Mouse (Mus musculus): Measurements from ENCODE around the gene Otx2. TPM values are rescaled to one million over a fixed set of nuclear protein-coding genes. Genes with fewer than 3 reads are reported as not detected.

Otx2 gene
- polyA plus RNA-seq, 1 experiment from 2014 or later = 5.7 TPM

DNA sequence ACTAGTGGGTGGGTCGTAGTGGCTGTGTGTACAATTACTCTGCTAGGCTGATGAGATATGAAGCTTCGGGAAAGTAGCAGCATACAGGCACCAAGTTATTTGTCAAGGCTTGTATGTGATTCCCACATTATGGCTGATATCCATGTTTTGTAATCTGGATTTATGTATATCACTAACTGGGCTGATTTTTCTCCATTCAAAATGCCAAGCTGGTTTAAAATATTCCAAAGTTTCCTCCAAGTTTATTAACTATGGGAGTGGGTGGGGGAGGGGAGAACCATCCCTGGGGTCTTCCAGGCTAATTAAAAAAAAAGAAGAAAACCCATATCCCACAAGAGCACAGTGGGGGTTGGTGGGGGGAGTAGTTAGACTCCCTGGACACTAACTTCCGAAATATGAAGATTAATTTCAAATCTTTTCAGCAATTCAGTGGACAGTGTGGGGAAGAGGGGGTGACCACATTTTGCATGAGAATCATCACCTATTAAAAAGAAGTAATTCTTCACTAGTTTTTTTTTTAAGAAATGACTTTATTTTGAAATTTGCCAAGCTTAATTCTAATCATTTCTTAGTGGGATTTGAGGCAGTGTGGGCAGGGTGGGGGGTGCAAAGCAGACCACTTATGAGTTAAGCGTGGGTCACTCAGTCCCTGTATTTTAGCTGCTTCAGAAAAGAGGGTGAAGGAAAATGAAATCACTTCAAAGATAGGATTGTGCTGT lies 2.7 kb downstream of the Otx2 start:
- Histone ChIP-seq H3K27ac (replicated peaks; ENCODE audit: low read depth, low read length) (no peak overlapping the region), H3K4me2 (ENCODE audit: low read depth, low read length) (no peak overlapping the region), H3K27me3 (replicated peaks; ENCODE audit: control insufficient read depth, insufficient read depth, low read length) (peaks cover 97% of the 10 kb centered on the region), H3K4me1 (ENCODE audit: control insufficient read depth, insufficient read depth, low read length) (0 out of 2 replicates have a peak, but pooled peaks cover 7% of the 10 kb centered on the region), H3K36me3 (ENCODE audit: control insufficient read depth, insufficient read depth, low read length) (no peaks in the 10 kb centered on the region), H3K9me3 (ENCODE audit: control insufficient read depth, low read length) (no peaks in the 10 kb centered on the region), H3K4me3 (ENCODE audit: low read depth, low read length) (no peak overlapping the region), H3K9ac (ENCODE audit: low read depth, low read length) (no peak overlapping the region)
- 42% methylated on average over 4 of the region's 4 CpGs for WGBS
- no peak for DNase-seq (ENCODE audit: low spot score)
- no peak for ATAC-seq (ENCODE audit: low read depth)

DNA sequence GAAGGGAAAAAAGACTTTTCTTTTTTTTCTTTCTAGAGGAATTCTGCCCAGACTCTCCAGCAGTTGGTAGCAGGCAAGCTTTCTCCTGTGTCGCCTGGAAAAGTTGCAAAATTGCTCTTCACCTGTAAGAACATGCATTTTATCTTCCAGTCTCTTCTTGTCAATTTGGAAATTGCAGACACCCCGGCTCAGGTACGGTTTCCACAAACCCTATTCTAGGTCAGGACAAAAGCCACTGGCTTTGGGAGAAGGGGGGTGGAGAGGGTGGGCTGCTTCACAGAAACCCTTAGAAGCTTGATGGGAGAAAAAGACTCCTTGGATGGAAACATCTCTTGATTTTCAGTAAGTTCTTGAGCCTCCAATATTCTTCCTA lies 3.4 kb downstream of the Otx2 start:
- H3K36me3 ChIP-seq (ENCODE audit: control insufficient read depth, insufficient read depth, low read length) = no peaks in the 10 kb centered on the region
- WGBS = 3% methylated on average over 3 of the region's 3 CpGs
- H3K9ac ChIP-seq (ENCODE audit: low read depth, low read length) = no peak overlapping the region; the same call in 1 of the 2 replicates
- H3K4me2 ChIP-seq (ENCODE audit: low read depth, low read length) = no peak overlapping the region
- H3K9me3 ChIP-seq (ENCODE audit: control insufficient read depth, low read length) = no peaks in the 10 kb centered on the region
- H3K4me1 ChIP-seq (ENCODE audit: control insufficient read depth, insufficient read depth, low read length) = 0 out of 2 replicates have a peak, but pooled peaks cover 7% of the 10 kb centered on the region
- H3K27ac ChIP-seq (replicated peaks; ENCODE audit: low read depth, low read length) = peak overlapping the region; percentile 39; the same call in 1 of the 2 replicates
- no peak for ATAC-seq (ENCODE audit: low read depth)
- DNase-seq (ENCODE audit: low spot score) = no peak
- no peak overlapping the region for H3K4me3 ChIP-seq (ENCODE audit: low read depth, low read length)
- peaks cover 97% of the 10 kb centered on the region for H3K27me3 ChIP-seq (replicated peaks; ENCODE audit: control insufficient read depth, insufficient read depth, low read length)

DNA sequence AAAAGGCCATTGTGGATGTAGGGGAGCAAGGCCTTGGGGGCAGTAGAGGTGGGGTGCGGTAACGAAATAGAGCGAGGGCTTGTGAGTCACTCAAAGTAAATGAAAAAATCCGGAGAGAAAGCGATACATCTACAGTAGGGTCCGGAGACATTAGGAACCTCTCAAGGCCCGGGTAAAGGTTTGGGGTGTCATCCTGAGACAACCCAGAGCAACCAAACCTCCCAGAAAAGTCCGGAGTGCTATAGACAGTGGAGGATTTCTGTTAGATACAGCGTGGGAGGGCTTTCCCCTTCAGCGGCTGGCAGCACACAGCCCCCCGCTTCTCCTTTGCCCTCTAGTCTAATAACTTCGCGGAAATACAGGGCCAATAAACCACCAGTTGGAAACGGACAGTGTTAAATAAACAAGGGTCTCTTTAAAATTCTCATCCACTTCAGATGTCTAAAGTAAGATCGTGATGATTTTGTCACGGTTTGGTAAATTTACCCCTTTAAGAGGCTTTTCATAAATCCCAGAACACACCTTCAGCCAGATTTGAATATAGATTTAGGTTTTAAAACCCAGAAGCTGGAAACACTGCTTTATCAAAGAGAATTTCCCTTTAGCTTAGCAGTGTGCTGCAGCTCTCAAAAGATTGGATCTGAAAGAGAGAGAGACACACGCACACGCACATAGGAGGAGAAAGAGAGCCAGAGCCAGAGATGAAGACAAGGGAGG lies 3.9 kb downstream of the Otx2 start:
- ATAC-seq (ENCODE audit: low read depth) (no peak), DNase-seq (ENCODE audit: low spot score) (no peak)
- Histone ChIP-seq H3K9ac (ENCODE audit: low read depth, low read length) (no peak overlapping the region), H3K9me3 (ENCODE audit: control insufficient read depth, low read length) (no peaks in the 10 kb centered on the region), H3K36me3 (ENCODE audit: control insufficient read depth, insufficient read depth, low read length) (no peaks in the 10 kb centered on the region), H3K4me2 (ENCODE audit: low read depth, low read length) (no peak overlapping the region), H3K27ac (replicated peaks; ENCODE audit: low read depth, low read length) (peak overlapping the region; percentile 39; the same call in 1 of the 2 replicates), H3K27me3 (replicated peaks; ENCODE audit: control insufficient read depth, insufficient read depth, low read length) (peaks cover 97% of the 10 kb centered on the region), H3K4me1 (ENCODE audit: control insufficient read depth, insufficient read depth, low read length) (0 out of 2 replicates have a peak, but pooled peaks cover 7% of the 10 kb centered on the region), H3K4me3 (ENCODE audit: low read depth, low read length) (no peak overlapping the region)
- WGBS = 2% methylated on average over 18 of the region's 18 CpGs

DNA sequence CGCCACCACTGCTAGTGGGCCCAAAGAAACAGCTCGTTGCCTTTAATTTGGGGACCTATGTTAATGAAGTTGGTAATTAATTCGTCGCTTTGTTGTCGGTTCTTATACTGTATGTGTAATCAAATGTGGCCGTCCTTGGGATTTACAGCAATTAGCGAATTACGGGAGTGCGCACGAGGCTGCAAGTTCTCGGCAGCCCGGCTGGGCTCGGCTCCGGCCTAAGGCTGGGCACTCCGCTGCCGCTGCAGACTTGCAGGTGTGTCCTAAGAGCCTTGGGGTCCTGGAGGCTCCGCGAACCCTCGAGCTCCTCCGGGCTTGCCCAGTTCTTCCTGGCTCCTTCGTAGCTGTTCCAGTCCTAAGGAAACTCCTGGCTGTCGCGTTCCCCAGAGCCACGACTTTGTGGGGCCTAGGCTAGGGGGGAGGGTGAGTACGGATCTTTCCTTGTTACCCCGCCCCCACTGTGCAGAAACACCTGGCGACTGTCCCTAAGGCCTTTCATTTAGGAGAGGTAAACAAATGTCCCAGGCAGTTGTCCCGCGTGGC lies 4.8 kb downstream of the Otx2 start:
- Histone ChIP-seq H3K9ac (ENCODE audit: low read depth, low read length) (peak overlapping the region; percentile 19; the same call in 1 of the 2 replicates), H3K27me3 (replicated peaks; ENCODE audit: control insufficient read depth, insufficient read depth, low read length) (peaks cover 96% of the 10 kb centered on the region), H3K4me1 (ENCODE audit: control insufficient read depth, insufficient read depth, low read length) (0 out of 2 replicates have a peak, but pooled peaks cover 4% of the 10 kb centered on the region), H3K4me3 (ENCODE audit: low read depth, low read length) (0 out of 2 replicates have a peak overlapping the region, but pooled peaks have one; percentile 5), H3K9me3 (ENCODE audit: control insufficient read depth, low read length) (no peaks in the 10 kb centered on the region), H3K4me2 (ENCODE audit: low read depth, low read length) (peak overlapping the region; percentile 24), H3K27ac (replicated peaks; ENCODE audit: low read depth, low read length) (no peak overlapping the region), H3K36me3 (ENCODE audit: control insufficient read depth, insufficient read depth, low read length) (no peaks in the 10 kb centered on the region)
- ATAC-seq (ENCODE audit: low read depth) = peak; percentile 35; the same call in 1 of the 2 replicates
- no peak for DNase-seq (ENCODE audit: low spot score)
- WGBS = under 1% methylated on average over 29 of the region's 29 CpGs

DNA sequence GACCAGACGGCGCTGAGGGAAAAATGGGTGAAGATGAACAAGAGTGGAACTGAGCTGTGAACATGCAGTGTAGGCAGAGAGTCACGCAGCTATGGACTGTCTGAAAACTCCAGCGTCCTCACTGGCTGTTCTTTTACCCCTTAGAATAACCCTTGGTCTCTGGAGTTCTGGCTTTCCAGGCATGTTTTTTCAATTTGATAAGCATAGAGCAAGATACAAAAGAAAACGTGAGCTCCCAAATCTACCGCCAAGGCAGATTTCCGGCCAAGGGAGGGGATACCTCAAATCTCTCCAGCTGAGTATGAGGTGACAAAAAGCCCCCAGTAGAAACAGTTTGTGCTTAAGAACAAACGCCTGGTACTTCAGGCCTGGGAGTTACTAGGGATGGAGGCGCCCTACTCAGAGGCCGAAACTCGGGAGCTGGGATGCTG lies 5.6 kb downstream of the Otx2 start:
- Histone ChIP-seq H3K9me3 (ENCODE audit: control insufficient read depth, low read length) (no peaks in the 10 kb centered on the region), H3K27me3 (replicated peaks; ENCODE audit: control insufficient read depth, insufficient read depth, low read length) (peaks cover 95% of the 10 kb centered on the region), H3K36me3 (ENCODE audit: control insufficient read depth, insufficient read depth, low read length) (no peaks in the 10 kb centered on the region), H3K4me2 (ENCODE audit: low read depth, low read length) (no peak overlapping the region), H3K4me1 (ENCODE audit: control insufficient read depth, insufficient read depth, low read length) (no peaks in the 10 kb centered on the region), H3K27ac (replicated peaks; ENCODE audit: low read depth, low read length) (no peak overlapping the region), H3K4me3 (ENCODE audit: low read depth, low read length) (no peak overlapping the region), H3K9ac (ENCODE audit: low read depth, low read length) (no peak overlapping the region)
- 4% methylated on average over 11 of the region's 11 CpGs for WGBS
- ATAC-seq (ENCODE audit: low read depth) (no peak), DNase-seq (ENCODE audit: low spot score) (no peak)

DNA sequence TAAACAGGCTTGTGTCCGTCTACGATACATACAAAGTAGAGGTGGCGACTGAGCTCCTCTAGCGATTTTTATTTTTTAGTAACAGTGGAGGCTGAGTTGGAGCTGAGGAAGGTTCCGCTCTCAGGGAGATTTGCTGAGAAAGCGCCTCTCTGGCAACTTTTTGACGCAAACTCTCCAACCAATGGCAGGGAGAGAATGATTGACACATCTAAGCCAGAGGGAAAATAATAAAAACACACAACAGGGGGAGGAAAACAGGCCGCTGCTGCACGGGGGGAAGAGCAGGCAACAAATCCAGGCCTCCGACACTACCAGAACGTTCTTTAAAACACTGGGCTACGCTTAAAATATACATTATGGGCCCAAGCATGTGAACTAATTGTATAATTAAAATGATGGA lies 6.2 kb downstream of the Otx2 start:
- no peak for DNase-seq (ENCODE audit: low spot score)
- Histone ChIP-seq H3K9ac (ENCODE audit: low read depth, low read length) (0 out of 2 replicates have a peak overlapping the region, but pooled peaks have one; percentile 50), H3K4me3 (ENCODE audit: low read depth, low read length) (peak overlapping the region; percentile 10; the same call in 1 of the 2 replicates), H3K27me3 (replicated peaks; ENCODE audit: control insufficient read depth, insufficient read depth, low read length) (peaks cover 95% of the 10 kb centered on the region), H3K4me1 (ENCODE audit: control insufficient read depth, insufficient read depth, low read length) (no peaks in the 10 kb centered on the region), H3K4me2 (ENCODE audit: low read depth, low read length) (no peak overlapping the region), H3K27ac (replicated peaks; ENCODE audit: low read depth, low read length) (no peak overlapping the region), H3K9me3 (ENCODE audit: control insufficient read depth, low read length) (no peaks in the 10 kb centered on the region), H3K36me3 (ENCODE audit: control insufficient read depth, insufficient read depth, low read length) (no peaks in the 10 kb centered on the region)
- 4% methylated on average over 12 of the region's 12 CpGs for WGBS
- ATAC-seq (ENCODE audit: low read depth) = no peak

DNA sequence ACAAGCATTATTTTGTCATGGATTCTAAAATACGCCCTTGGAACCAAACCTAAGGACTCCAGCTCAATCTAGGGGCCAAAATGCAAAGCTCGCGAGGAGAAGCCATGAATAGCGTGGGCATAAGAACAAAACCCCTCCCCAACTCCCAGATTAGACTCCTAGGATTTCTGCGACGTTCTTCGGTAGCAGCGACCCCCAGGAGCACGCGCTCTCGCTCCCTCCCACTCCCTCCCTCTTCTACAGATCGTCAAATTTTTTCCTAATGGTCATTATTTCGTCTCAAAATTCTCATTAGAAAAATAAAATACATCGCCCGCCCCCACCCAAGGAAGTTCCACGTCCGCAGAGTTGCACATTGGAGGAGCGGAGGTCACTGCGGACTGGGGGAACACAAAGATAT lies 6.8 kb downstream of the Otx2 start:
- ATAC-seq (ENCODE audit: low read depth) (no peak), DNase-seq (ENCODE audit: low spot score) (no peak)

DNA sequence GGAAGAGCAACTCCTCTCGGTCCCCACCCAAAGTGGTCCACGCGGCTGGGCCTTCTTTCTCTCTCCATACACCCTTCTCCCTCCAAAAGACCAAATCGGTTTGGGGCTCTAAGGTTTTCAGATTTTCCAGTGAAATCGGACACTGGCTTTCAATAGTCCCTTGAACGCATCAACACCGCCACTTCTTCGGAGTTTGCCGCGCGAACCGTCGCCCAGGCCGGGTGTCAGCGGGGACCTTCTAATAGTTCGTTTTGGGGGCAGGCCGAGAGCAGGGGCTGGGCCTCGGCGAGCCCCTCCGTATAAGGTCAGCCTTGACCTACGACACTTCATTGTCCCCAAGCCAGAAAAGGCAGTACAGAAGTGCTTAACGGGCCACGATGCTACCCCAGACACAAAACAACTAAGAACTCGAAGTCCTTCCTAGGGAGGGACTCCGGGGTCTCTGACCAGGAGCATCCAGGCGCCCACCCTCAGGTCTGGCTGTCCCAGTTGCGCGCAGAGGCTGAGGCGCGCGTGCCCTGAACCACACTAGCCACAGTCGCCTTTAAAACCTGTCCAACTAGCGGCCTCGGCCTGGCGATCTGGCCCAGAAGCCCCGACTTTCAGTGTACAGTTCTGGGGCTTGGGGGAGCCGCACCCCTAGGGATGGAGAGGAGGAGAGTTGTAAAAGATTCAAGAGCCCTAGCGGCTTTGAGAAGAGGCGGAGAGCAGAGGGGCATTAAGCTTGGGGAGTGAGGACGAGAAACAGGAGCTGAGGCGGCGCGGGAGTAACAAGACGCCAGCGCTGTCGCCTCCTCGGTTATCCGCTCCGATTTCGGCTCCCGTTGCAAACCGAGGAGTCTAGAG lies 7.6 kb downstream of the Otx2 start:
- DNase-seq (ENCODE audit: low spot score) (no peak), ATAC-seq (ENCODE audit: low read depth) (peak; percentile 12; the same call in 1 of the 2 replicates)
- WGBS = under 1% methylated on average over 44 of the region's 52 CpGs
- Histone ChIP-seq H3K9me3 (ENCODE audit: control insufficient read depth, low read length) (no peaks in the 10 kb centered on the region), H3K27ac (replicated peaks; ENCODE audit: low read depth, low read length) (peak overlapping the region; percentile 44; the same call in 1 of the 2 replicates), H3K4me1 (ENCODE audit: control insufficient read depth, insufficient read depth, low read length) (no peaks in the 10 kb centered on the region), H3K36me3 (ENCODE audit: control insufficient read depth, insufficient read depth, low read length) (no peaks in the 10 kb centered on the region), H3K9ac (ENCODE audit: low read depth, low read length) (peak overlapping the region; percentile 50), H3K4me3 (ENCODE audit: low read depth, low read length) (peak overlapping the region; percentile 25), H3K27me3 (replicated peaks; ENCODE audit: control insufficient read depth, insufficient read depth, low read length) (peaks cover 95% of the 10 kb centered on the region), H3K4me2 (ENCODE audit: low read depth, low read length) (peak overlapping the region; percentile 33; the same call in 1 of the 2 replicates)

More for the DNA sequence above, 6.8 kb downstream of the Otx2 start:
- no peak overlapping the region for H3K27ac ChIP-seq (replicated peaks; ENCODE audit: low read depth, low read length)
- under 1% methylated on average over 19 of the region's 19 CpGs for WGBS
- no peaks in the 10 kb centered on the region for H3K9me3 ChIP-seq (ENCODE audit: control insufficient read depth, low read length)
- no peaks in the 10 kb centered on the region for H3K4me1 ChIP-seq (ENCODE audit: control insufficient read depth, insufficient read depth, low read length)
- H3K4me3 ChIP-seq (ENCODE audit: low read depth, low read length) = peak overlapping the region; percentile 25
- H3K27me3 ChIP-seq (replicated peaks; ENCODE audit: control insufficient read depth, insufficient read depth, low read length) = peaks cover 95% of the 10 kb centered on the region
- H3K4me2 ChIP-seq (ENCODE audit: low read depth, low read length) = no peak overlapping the region
- no peaks in the 10 kb centered on the region for H3K36me3 ChIP-seq (ENCODE audit: control insufficient read depth, insufficient read depth, low read length)
- peak overlapping the region; percentile 50; the same call in 1 of the 2 replicates for H3K9ac ChIP-seq (ENCODE audit: low read depth, low read length)

Measured in embryonic facial prominence, embryonic 14.5 days (tissue).